Mouse (Mus musculus): Measurements from ENCODE around the gene Gm5767.

GRCm38 (mm10) chr16:8658764-8659163 is 21.8 kb upstream of the Gm5767 start:
- TF ChIP-seq MAX (IDR thresholded peaks at IDR 0.05; ENCODE audit: low read depth), result no peak
- TF ChIP-seq USF1 (IDR thresholded peaks at IDR 0.05; ENCODE audit: low read depth), result no peak
- no peak for TF ChIP-seq CEBPB (IDR thresholded peaks at IDR 0.05; ENCODE audit: insufficient read depth, poor library complexity, severe bottlenecking)
- TF ChIP-seq POLR2AphosphoS2 (IDR thresholded peaks at IDR 0.05; ENCODE audit: insufficient read length, low read depth), result peak; percentile 74
- TF ChIP-seq TCF12 (IDR thresholded peaks at IDR 0.05; ENCODE audit: insufficient read depth, poor library complexity, severe bottlenecking), result no peak
